Mouse (Mus musculus): ENCODE data around the gene Irf2. TPM values are rescaled to one million over a fixed set of nuclear protein-coding genes. Genes with fewer than 3 reads are reported as not detected.

Gene Irf2
- polyA plus RNA-seq, 1 experiment from 2014 or later: 23.1 TPM

DNA sequence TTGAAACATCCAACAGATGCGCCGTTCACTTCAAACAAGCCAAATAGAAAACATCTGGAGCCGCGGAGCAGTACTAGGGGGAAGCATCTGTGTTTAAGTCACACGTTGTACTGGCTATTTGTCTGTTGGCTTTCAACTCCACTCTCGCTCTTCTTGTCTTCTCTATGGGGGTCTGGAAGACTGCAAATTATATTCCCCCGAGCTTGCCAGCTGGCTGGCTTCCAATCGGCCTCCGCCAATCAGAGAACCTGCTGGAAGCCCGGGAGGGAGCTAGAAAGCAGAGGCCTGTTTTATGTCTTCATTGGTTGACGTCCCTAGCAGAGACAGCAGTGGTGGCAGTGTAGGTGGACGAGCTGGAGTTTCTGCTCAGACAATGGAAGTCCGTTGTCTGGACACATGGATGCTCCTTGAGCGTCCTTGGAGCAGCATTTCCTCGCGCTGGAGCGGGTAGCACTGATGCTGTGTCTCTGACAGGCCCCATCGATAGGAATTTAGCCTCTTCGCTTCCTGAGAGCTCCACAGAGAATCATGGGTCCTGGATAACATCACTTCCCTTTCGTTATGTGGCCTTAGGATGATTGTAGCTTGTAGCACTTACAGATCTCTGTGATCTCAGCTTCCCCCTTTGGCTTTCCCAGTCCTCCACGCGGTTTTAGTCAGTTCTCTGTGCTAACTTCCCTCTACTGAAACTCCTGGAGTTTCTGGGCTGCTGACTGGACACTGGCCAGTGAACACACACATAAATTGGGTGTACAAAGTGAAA is 153.2 kb downstream of the Irf2 start:
- Histone ChIP-seq H3K4me1 (ENCODE audit: insufficient read depth) (peaks cover 14% of the 10 kb centered on the region), H3K27ac (ENCODE audit: low read depth) (peak overlapping the region; percentile 4; the same call in 1 of the 2 replicates), H3K36me3 (replicated peaks; ENCODE audit: insufficient read depth, low read length) (no peaks in the 10 kb centered on the region), H3K9ac (replicated peaks) (no peak overlapping the region), H3K27me3 (ENCODE audit: insufficient read depth, low read length) (no peaks in the 10 kb centered on the region), H3K9me3 (ENCODE audit: low read length) (no peaks in the 10 kb centered on the region), H3K4me2 (ENCODE audit: low read depth, low read length) (no peak overlapping the region), H3K4me3 (ENCODE audit: low read depth, low read length) (no peak overlapping the region)
- no peak for TF ChIP-seq EP300 (IDR thresholded peaks at IDR 0.05; ENCODE audit: low read depth)
- TF ChIP-seq CTCF (IDR thresholded peaks at IDR 0.05; ENCODE audit: low read depth): no peak
- DNase-seq (peak; percentile 33), ATAC-seq (peak; percentile 28; the same call in 1 of the 2 replicates)
- WGBS (ENCODE audit: insufficient replicate concordance): 66% methylated on average over 22 of the region's 22 CpGs

- Histone ChIP-seq H3K27ac (ENCODE audit: low read depth) (no peak overlapping the region), H3K9ac (replicated peaks) (no peak overlapping the region), H3K4me3 (ENCODE audit: low read depth, low read length) (no peak overlapping the region), H3K4me2 (ENCODE audit: low read depth, low read length) (no peak overlapping the region), H3K27me3 (ENCODE audit: insufficient read depth, low read length) (no peaks in the 10 kb centered on the region), H3K4me1 (ENCODE audit: insufficient read depth) (peaks cover 3% of the 10 kb centered on the region; the same call in 1 of the 2 replicates), H3K36me3 (replicated peaks; ENCODE audit: insufficient read depth, low read length) (no peaks in the 10 kb centered on the region), H3K9me3 (ENCODE audit: low read length) (no peaks in the 10 kb centered on the region)
- WGBS (ENCODE audit: insufficient replicate concordance): 81% methylated on average over 2 of the region's 2 CpGs
- DNase-seq (no peak), ATAC-seq (no peak)
- TF ChIP-seq CTCF (IDR thresholded peaks at IDR 0.05; ENCODE audit: low read depth) (no peak), EP300 (IDR thresholded peaks at IDR 0.05; ENCODE audit: low read depth) (no peak)
Measured at GRCm38 (mm10) chr8:46894385-46894784, 154.9 kb downstream of the Irf2 start.

DNA sequence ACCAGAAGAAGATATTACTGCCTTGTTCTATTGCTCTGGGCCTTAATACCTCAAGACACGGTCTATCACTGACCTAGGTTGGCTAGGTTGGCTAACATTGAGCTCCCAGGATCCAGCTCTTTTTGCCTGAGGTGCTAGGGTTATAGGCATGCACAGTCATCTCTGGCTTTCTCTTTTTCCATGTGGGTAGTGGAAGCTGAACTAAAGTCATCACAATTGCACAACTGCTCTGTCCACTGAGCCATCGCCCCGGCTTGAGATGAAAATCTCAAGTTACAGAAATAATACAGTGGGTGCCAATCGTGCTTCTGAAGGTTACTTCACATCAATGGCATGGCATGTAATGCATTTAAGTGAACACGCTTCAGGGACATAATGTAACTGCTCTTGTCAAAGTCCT is 156.5 kb downstream of the Irf2 start:
- Histone ChIP-seq H3K4me1 (ENCODE audit: insufficient read depth) (no peaks in the 10 kb centered on the region), H3K9me3 (ENCODE audit: low read length) (no peaks in the 10 kb centered on the region), H3K27me3 (ENCODE audit: insufficient read depth, low read length) (no peaks in the 10 kb centered on the region), H3K4me3 (ENCODE audit: low read depth, low read length) (no peak overlapping the region), H3K27ac (ENCODE audit: low read depth) (no peak overlapping the region), H3K4me2 (ENCODE audit: low read depth, low read length) (no peak overlapping the region), H3K36me3 (replicated peaks; ENCODE audit: insufficient read depth, low read length) (no peaks in the 10 kb centered on the region), H3K9ac (replicated peaks) (no peak overlapping the region)
- WGBS (ENCODE audit: insufficient replicate concordance): 83% methylated on average over 5 of the region's 5 CpGs
- no peak for DNase-seq
- no peak for ATAC-seq
- no peak for TF ChIP-seq CTCF (IDR thresholded peaks at IDR 0.05; ENCODE audit: low read depth)
- no peak for TF ChIP-seq EP300 (IDR thresholded peaks at IDR 0.05; ENCODE audit: low read depth)

GRCm38 (mm10) chr8:46896704-46897103 is 157.2 kb downstream of the Irf2 start:
- no peak overlapping the region for H3K27ac ChIP-seq (ENCODE audit: low read depth)
- ATAC-seq (no peak), DNase-seq (no peak)
- no peak overlapping the region for H3K9ac ChIP-seq (replicated peaks)
- no peaks in the 10 kb centered on the region for H3K4me1 ChIP-seq (ENCODE audit: insufficient read depth)
- H3K4me3 ChIP-seq (ENCODE audit: low read depth, low read length): no peak overlapping the region
- no peaks in the 10 kb centered on the region for H3K9me3 ChIP-seq (ENCODE audit: low read length)
- WGBS (ENCODE audit: insufficient replicate concordance): 89% methylated on average over 3 of the region's 3 CpGs
- H3K4me2 ChIP-seq (ENCODE audit: low read depth, low read length): no peak overlapping the region
- no peak for TF ChIP-seq CTCF (IDR thresholded peaks at IDR 0.05; ENCODE audit: low read depth)
- no peak for TF ChIP-seq EP300 (IDR thresholded peaks at IDR 0.05; ENCODE audit: low read depth)
- H3K36me3 ChIP-seq (replicated peaks; ENCODE audit: insufficient read depth, low read length): no peaks in the 10 kb centered on the region
- H3K27me3 ChIP-seq (ENCODE audit: insufficient read depth, low read length): no peaks in the 10 kb centered on the region

Other genes with a start within 250 kb of the Irf2 start
- gene Cenpu, start 187.7 kb upstream of the Irf2 start, polyA plus RNA-seq (2015; fragmentation: Nextera tagmentation; extraction: Ambion mirVana): 8.2 and 9.7 TPM in 2 replicates
- 4.2 and 4.5 TPM in 2 replicates for gene Primpol, start 122.5 kb upstream of the Irf2 start, polyA plus RNA-seq (2015; fragmentation: Nextera tagmentation; extraction: Ambion mirVana)
- gene Casp3, start 122.4 kb upstream of the Irf2 start, polyA plus RNA-seq (2015; fragmentation: Nextera tagmentation; extraction: Ambion mirVana): 19.0 and 20.7 TPM in 2 replicates
- gene Enpp6, start 247.2 kb downstream of the Irf2 start, polyA plus RNA-seq (2015; fragmentation: Nextera tagmentation; extraction: Ambion mirVana): 0.47 and 0.60 TPM in 2 replicates

Data from liver, postnatal 0 days (tissue).